Mouse (Mus musculus) brain, embryonic 14.5 days (tissue): ENCODE results near the gene Mfn1.

Source experiments
- CTCF ChIP-seq: fragments of 200-500 bp; IDR thresholded peaks from 2 replicates; pipeline ENCODE4 v1.5.1; 2012; ENCODE audit warnings: inconsistent platforms, mild to moderate bottlenecking, moderate library complexity, borderline replicate concordance; ENCODE audit not compliant: insufficient read depth, insufficient read length; ENCODE audit errors: extremely low read depth
- POLR2A ChIP-seq: fragments of 200-500 bp; IDR thresholded peaks from 2 replicates; pipeline ENCODE4 v1.6.1; 2012; ENCODE audit warnings: mild to moderate bottlenecking, inconsistent platforms, borderline replicate concordance; ENCODE audit not compliant: poor library complexity, insufficient read depth, insufficient read length, severe bottlenecking; ENCODE audit errors: extremely low read depth

GRCm38 (mm10) chr3:32486543-32486942, 42.7 kb upstream of the Mfn1 start:
- TF ChIP-seq POLR2A, result no peak
- no peak for TF ChIP-seq CTCF
